Mouse (Mus musculus): ENCODE data around the gene Tnni1.
A peak's percentile ranks its signal among the peaks of the same experiment; 100 is the strongest.

Gene Tnni1

DNA sequence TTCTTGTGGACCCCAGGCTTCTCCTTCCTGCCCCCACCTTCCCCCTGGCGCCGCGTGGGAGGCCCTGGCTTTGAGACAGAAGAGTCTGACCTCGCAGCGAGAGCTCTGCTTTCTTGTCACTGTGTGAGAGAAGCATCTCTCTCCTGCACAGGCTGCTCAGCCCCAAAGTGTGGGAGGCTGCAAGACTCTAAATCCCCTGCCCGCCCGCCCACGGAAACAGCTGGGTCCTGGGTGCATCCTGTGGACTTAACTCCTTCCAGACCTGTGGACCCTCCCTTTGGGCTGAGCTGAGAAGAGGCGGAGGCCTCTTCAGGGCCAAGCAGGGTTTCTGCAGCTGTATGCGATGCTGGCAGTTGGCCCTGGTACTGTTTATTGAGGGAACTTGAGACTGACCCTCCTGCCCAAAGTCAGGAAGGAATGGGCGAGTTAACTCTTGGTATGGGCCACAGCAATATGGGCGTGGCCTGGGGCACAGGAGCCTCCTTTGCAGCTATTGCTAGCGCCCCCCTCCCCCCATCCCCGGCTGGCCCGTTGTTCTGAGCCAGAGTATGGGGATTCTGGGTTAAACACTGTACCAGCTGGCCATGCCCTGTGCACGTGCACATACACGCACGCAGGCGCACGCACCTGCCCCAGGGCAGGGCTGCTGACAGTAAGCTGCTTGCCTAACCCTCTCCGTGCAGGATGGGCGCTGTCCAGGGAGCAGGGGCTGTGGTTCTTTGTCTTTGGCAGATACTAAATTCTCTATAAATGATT, at the start of gene Tnni1:
Gene Tnni1, plus strand, starts transcription at position 655 of the 756 bp plus-strand sequence.
- DNase-seq: peak; percentile 59

GRCm38 (mm10) chr1:135729821-135730220, 49.4 kb upstream of the Tnni1 start:
- DNase-seq: no peak

DNA sequence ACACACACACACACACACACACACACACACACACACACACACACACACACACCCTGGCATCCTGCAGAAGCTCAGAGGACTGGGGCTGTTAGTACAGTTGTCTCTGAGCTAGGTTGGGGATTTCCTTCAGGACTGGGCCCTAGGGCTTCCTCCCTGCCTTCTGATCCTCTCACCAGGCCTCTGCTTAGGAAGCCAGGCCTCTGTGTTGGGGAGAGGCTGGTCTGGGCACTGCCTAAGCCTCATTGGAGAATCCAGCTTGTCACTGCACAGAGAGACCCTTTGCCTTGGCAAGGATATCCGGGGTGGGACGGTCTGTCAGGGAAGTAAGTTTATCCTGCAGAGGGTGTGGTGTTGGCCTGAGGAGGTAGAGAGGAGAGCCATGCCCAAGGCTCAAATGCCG, 48.9 kb upstream of the Tnni1 start:
- DNase-seq: no peak

- no peak for DNase-seq
Measured at GRCm38 (mm10) chr1:135731393-135731792, 47.8 kb upstream of the Tnni1 start.

DNA sequence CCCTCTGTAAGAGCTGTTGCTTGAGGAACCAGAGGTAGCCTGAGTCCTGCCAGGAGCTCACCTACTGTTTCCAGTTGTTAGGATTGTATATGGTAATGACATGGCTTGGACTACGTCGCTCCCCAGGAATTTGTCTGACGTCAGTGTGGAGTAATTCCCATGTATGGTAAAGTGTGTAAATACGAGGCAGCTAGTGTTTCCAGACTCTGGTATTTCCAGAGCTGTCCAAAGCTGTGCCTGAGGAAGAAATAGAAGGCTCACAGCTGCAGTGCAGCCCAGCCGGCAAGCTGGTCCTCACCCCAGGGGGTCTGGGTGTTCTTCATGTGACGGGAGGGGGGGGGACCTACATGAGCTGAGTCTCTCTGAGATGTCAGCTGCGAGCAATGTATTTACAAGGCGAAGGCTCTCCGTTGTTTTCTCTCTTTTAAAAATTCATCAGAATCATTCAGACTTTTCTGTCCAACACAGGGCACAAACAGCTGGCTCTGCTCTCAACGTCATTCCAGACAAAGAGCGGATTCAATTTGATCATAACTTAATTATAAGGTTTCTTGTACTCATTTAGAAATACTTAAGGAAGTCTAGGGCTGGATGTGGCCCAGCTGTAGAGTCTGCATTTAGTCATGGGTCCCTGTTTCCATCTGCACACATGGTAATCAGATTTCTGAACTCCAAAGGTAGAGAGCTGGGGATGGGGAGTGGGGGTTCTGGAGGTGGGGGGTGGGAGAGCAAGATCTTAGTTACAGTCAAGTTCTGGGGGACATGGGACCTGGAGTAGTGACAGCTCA, 47.1 kb upstream of the Tnni1 start:
- no peak for DNase-seq

GRCm38 (mm10) chr1:135734225-135734937, 44.9 kb upstream of the Tnni1 start:
- DNase-seq: no peak

- DNase-seq: no peak
Measured at GRCm38 (mm10) chr1:135735460-135735859, 43.8 kb upstream of the Tnni1 start.

- no peak for DNase-seq
Measured at GRCm38 (mm10) chr1:135744987-135745386, 34.2 kb upstream of the Tnni1 start.

- no peak for DNase-seq
Measured at GRCm38 (mm10) chr1:135746248-135746647, 33.0 kb upstream of the Tnni1 start.

- peak; percentile 95 for DNase-seq
Measured at GRCm38 (mm10) chr1:135752737-135753348, 26.4 kb upstream of the Tnni1 start.

GRCm38 (mm10) chr1:135755287-135755686, 23.9 kb upstream of the Tnni1 start:
- no peak for DNase-seq

DNA sequence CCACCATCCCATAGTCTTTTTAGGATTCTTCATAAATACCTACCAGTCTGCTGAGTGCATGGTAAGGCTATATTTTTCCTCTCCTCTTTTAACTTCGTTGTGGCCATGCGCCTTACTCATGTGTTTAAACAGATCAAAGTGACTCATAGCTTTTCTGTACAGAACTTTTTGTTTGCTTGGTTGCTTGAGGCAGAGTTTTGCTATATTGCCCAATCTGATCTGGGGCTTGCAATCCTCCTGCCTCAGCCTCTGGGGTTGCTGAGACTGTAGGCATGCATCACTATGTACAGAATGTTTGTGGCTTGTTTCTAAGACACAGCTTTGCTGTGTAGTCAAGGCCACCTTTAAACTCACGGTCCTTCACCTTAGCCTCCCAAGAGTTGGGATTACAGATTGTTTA, 23.3 kb upstream of the Tnni1 start:
- no peak for DNase-seq

DNA sequence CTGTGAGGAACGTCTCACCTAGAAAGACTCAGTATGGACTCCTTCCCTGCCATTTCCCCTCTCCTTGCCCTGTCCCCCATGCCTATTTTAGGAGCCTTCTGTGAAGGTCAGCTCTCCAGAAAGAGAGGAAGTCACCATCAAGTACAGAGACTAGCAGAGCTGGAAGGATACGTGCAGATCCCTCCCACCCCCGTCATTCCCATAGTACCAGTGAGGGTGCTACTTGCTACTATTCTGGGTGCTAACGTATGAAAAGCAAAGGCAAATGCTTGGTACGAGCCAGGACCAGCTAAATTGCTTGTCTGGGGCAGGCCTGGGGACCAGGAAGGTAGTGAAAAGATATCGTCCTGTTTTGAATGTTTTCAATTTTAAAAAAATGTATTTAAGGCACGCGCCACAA, 21.9 kb upstream of the Tnni1 start:
- no peak for DNase-seq

DNA sequence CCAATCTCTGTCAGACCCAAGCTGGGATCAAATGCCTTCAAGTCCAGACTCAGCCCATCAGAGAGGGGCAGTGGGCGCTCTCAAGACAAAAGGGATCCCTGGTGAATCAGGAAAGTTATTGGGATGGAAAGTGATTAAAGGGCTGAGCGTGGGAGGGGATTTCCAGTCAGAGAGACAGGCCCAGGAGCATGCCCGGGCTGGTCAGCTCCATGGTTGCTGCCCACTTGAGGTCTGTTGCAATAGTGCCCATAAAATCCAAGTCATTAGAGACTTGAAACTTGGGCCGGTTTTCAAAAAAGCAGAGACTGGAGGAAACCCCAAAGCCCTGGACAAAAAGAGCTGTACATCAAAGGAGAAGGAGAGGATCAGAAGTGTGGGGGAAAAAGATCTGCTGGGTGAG, 19.5 kb upstream of the Tnni1 start:
- no peak for DNase-seq

GRCm38 (mm10) chr1:135760216-135760615, 19.0 kb upstream of the Tnni1 start:
- no peak for DNase-seq

DNA sequence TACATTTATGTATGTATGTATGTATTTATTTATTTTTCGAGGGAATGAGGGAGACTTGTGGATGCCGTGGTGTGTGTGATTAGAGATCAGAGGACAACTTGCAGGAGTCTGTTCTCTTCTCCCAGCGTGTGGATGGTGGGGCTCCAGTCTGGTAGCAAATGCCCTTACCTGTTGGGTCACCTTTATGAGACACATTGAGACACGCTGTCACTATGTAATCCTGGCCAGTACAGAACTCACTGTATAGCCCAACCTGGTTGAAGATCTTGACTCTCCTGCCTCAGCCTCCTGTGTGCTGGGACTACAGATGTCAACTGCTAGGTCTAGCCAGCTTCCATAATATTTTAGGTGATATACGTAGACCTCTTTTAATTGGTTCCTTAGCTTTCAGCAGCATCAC, 17.5 kb upstream of the Tnni1 start:
- no peak for DNase-seq

DNA sequence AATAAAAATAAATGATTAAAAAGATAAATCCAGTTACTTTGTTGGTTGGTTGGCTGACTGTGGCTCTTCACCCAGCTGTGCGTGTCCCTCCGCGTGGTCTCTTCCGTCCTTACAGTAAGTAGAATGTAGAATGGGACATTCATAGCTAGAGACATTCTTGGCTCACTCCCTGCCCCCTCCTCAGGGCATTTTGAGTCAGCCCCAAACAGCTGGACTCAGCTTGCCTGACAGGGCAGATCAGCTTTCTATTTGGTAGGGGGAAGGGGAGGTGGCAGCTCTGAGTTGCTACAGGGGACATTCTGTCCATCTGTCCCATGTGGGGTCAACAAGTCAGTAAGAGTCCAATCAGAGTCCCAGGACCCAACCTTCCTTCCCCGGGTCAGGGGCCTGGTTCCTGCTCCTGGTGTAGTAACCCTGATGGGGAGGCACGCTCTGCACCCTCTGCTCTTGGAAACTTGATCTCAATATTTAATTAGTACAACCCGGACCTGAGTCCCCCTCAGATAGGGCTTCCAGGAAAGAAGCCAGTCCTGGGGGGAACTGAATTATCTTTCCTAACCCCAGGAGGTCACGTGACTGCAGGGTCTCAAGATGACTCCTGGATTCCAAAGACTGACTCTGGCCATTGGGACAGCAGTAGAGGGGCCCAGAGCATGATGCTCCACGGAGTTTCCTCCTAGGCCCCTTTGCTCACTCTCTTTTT, 15.6 kb upstream of the Tnni1 start:
- DNase-seq: no peak

DNA sequence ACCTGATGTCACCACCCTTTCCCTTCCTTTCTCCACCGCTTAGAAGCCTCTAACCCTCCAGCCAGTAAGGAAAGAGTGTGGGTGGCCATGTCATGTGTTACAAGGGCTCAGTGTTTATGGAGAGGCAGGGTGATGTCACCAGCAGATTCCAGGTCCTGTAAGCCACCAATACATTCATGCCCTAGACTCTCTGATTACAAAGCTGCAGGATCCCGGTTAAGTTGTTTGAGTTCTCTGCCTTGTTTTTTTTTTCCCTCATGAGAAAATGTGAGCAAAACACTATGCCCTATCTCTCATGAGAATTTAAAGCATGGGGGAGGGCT, 15.1 kb upstream of the Tnni1 start:
- DNase-seq: no peak

DNA sequence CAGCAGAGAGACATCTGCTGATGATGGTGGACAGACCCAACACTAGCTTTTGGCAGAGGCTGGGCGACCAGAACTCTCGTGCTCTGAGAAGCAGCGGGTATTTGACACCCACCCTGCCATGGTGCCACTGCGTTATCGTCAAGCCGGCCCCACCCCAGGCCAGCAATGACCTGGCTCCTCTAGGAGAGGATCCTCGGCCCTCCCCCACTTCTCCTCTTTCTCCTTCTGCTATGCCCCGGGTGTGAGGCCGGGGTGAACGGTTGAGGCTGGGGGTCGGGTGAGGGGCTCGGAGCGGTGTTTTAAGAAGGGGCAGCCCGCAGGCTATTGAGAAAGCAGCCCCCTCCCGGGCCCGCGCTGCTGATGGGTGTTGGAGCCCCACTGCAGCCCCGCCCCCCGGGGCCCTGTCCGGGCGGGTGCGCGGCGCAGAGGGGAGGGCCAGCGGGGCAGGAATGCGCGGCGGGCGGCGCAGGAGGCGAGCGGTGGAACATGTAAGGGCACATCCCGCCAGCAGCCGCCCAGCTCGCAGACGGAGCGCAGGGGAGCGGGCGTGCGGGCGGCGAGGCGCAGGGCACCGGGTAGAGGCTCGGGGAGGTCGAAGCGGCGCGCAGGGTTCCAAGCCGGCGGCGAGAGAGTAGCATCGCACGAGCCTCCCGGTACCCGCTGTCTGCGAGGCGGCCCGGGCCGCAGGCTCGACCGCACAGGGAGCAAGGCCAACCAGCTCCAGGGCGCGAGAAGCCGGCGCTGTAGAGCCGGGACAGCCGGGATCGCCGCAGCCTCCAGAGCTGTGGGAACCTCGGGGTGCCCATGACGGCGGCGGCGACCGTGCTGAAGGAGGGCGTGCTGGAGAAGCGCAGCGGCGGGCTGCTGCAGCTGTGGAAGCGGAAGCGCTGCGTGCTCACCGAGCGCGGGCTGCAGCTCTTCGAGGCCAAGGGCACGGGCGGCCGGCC, 13.3 kb upstream of the Tnni1 start, which contains the start of gene Phlda3:
Gene Phlda3, plus strand, starts transcription at position 475 of the 947 bp plus-strand sequence.
- peak; percentile 78 for DNase-seq

DNA sequence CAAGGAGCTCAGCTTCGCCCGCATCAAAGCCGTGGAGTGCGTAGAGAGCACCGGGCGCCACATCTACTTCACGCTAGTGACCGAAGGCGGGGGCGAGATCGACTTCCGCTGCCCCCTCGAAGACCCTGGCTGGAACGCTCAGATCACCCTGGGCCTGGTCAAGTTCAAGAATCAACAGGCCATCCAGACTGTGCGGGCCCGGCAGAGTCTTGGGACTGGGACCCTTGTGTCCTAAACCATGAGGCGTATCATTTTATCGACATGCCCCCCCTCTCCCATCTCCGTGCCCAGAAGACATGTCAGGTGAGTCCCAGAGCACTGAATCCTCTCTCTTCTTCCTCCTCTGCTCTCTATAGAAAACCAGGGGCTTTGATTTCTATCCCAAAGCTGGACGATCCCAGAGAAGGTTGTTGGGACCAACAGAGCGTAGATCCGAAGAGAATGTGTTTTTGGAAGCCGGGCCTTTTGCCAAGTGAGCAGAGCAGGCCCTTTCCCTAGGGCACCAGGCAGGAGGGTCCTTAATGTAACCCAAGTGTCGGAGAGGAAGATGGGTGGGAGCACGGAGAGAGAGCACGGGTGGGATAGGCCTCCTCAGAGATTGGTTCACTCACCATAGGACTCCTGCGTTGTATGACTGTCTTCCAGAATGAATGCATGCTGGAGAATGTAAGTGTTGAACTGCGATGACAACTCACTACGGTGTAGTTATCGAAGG, 12.5 kb upstream of the Tnni1 start:
- no peak for DNase-seq
